Mouse (Mus musculus): ENCODE data around the gene Spred2. TPM values are rescaled to one million over a fixed set of nuclear protein-coding genes. Genes with fewer than 3 reads are reported as not detected.
A peak's percentile ranks its signal among the peaks of the same experiment; 100 is the strongest.

Spred2 gene
- polyA plus RNA-seq, 1 experiment from 2014 or later: 8.4 TPM

DNA sequence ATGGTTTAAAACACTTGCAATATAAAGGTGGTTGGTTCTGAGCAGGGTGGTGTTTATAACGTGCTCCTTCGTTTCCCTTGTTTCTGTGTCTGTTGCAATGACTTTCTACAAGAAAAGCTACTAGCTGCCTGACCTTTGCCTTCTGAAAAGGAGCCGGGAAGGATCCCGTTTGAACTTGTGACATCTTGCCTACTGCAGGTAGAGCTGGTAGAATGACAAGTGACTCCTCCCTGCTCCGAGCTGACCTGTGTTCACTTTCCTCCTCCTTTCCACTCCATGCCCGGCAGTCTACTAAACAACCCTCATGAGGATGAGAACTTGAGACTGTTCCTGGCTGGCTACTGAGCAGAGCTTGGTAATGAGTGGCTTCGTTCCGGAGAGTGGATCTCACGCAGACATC, 30.9 kb downstream of the Spred2 start:
- 57% methylated on average over 9 of the region's 9 CpGs for WGBS
- no peak overlapping the region for H3K4me2 ChIP-seq (ENCODE audit: low read length)
- ATAC-seq (replicated peaks; ENCODE audit: low FRiP score, low TSS enrichment, low read depth): no peak

DNA sequence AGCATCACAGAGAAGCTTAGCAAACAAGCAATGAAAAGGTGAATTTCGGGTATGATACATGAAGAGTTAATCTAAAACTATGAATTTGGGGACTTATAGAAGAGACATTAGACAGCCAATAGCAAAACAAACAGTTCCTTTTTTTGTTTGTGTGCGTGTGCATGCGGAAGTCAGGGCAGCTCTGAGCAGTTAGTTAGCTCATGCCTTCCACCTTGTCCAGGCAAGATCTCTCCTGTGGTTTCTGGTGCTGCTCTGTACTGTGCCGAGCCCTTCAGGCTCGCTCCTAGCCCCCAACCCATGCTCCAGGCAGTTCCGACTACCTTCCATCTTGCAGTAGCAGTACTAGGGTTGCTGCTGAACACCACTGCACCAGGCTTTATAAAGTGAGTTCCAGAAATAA, 31.5 kb downstream of the Spred2 start:
- WGBS: 84% methylated on average over 6 of the region's 6 CpGs
- peaks cover 3% of the 10 kb centered on the region; the same call in 1 of the 2 replicates for H3K36me3 ChIP-seq (ENCODE audit: control insufficient read depth, insufficient read depth, low read length)
- peaks cover 28% of the 10 kb centered on the region for H3K4me1 ChIP-seq (replicated peaks; ENCODE audit: control insufficient read depth, insufficient read depth, low read length)

More for the DNA sequence above, 30.9 kb downstream of the Spred2 start:
- Histone ChIP-seq H3K4me1 (replicated peaks; ENCODE audit: control insufficient read depth, insufficient read depth, low read length) (peaks cover 35% of the 10 kb centered on the region), H3K36me3 (ENCODE audit: control insufficient read depth, insufficient read depth, low read length) (peaks cover 3% of the 10 kb centered on the region; the same call in 1 of the 2 replicates), H3K9ac (ENCODE audit: low read length) (no peak overlapping the region), H3K9me3 (ENCODE audit: control insufficient read depth, low read length) (no peaks in the 10 kb centered on the region), H3K4me3 (ENCODE audit: low read depth, low read length) (no peak overlapping the region), H3K27ac (ENCODE audit: low read depth) (no peak overlapping the region), H3K27me3 (replicated peaks; ENCODE audit: control insufficient read depth, insufficient read depth, low read length) (no peaks in the 10 kb centered on the region)
- DNase-seq (ENCODE audit: low spot score): no peak

DNA sequence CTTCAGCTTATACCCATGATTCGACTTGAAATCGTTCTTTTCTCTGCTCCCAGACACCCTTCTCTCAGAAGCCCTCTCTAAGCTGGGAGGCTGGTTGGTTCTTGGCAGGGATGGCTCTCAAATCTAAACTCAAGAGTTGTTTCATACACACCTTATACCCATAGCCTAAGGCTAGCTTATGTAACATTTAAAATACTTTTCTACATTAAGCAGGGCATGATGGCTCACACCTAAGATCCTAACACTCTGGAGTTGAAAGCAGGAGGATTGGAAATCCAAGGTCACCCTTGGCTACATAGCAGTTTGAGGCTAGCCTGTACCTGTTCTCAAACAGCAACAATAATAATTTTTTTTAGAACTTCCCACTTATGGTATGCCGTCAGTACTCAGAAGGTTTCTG, 34.8 kb downstream of the Spred2 start:
- no peaks in the 10 kb centered on the region for H3K9me3 ChIP-seq (ENCODE audit: control insufficient read depth, low read length)
- WGBS: 81% methylated on average over 3 of the region's 3 CpGs
- DNase-seq (ENCODE audit: low spot score) (no peak), ATAC-seq (replicated peaks; ENCODE audit: low FRiP score, low TSS enrichment, low read depth) (no peak)
- H3K27ac ChIP-seq (ENCODE audit: low read depth): no peak overlapping the region
- H3K4me3 ChIP-seq (ENCODE audit: low read depth, low read length): no peak overlapping the region
- no peak overlapping the region for H3K9ac ChIP-seq (ENCODE audit: low read length)
- peaks cover 3% of the 10 kb centered on the region; the same call in 1 of the 2 replicates for H3K36me3 ChIP-seq (ENCODE audit: control insufficient read depth, insufficient read depth, low read length)
- H3K4me1 ChIP-seq (replicated peaks; ENCODE audit: control insufficient read depth, insufficient read depth, low read length): peaks cover 32% of the 10 kb centered on the region
- H3K27me3 ChIP-seq (replicated peaks; ENCODE audit: control insufficient read depth, insufficient read depth, low read length): no peaks in the 10 kb centered on the region
- H3K4me2 ChIP-seq (ENCODE audit: low read length): no peak overlapping the region

More for the DNA sequence above, 31.5 kb downstream of the Spred2 start:
- DNase-seq (ENCODE audit: low spot score) (no peak), ATAC-seq (replicated peaks; ENCODE audit: low FRiP score, low TSS enrichment, low read depth) (no peak)
- H3K27me3 ChIP-seq (replicated peaks; ENCODE audit: control insufficient read depth, insufficient read depth, low read length): no peaks in the 10 kb centered on the region
- no peak overlapping the region for H3K4me2 ChIP-seq (ENCODE audit: low read length)
- no peak overlapping the region for H3K4me3 ChIP-seq (ENCODE audit: low read depth, low read length)
- H3K9ac ChIP-seq (ENCODE audit: low read length): no peak overlapping the region
- no peak overlapping the region for H3K27ac ChIP-seq (ENCODE audit: low read depth)
- H3K9me3 ChIP-seq (ENCODE audit: control insufficient read depth, low read length): no peaks in the 10 kb centered on the region

DNA sequence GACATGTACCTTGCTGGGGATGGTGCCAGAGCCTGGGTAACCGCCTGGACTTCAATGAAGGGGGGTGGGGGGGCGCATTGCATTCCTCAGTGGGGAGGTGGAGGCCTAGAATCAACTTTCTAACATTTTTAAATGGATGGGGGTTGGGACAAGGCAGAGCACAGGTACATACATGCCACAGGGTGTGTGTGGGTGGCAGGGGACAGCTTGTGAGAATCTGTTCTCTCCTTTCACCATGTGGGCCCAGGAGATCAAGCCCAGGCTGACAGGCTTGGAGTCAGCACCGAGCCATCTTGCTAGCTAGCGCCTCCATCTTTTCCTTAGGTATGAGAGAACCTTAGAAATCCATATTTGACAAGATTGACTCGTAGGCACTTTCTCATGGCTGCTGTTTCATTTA, 35.7 kb downstream of the Spred2 start:
- ATAC-seq (replicated peaks; ENCODE audit: low FRiP score, low TSS enrichment, low read depth) (no peak), DNase-seq (ENCODE audit: low spot score) (no peak)
- Histone ChIP-seq H3K27ac (ENCODE audit: low read depth) (no peak overlapping the region), H3K9ac (ENCODE audit: low read length) (no peak overlapping the region), H3K4me2 (ENCODE audit: low read length) (no peak overlapping the region), H3K4me1 (replicated peaks; ENCODE audit: control insufficient read depth, insufficient read depth, low read length) (peaks cover 35% of the 10 kb centered on the region), H3K4me3 (ENCODE audit: low read depth, low read length) (no peak overlapping the region), H3K27me3 (replicated peaks; ENCODE audit: control insufficient read depth, insufficient read depth, low read length) (no peaks in the 10 kb centered on the region), H3K36me3 (ENCODE audit: control insufficient read depth, insufficient read depth, low read length) (peaks cover 3% of the 10 kb centered on the region; the same call in 1 of the 2 replicates), H3K9me3 (ENCODE audit: control insufficient read depth, low read length) (no peaks in the 10 kb centered on the region)
- 73% methylated on average over 5 of the region's 5 CpGs for WGBS

DNA sequence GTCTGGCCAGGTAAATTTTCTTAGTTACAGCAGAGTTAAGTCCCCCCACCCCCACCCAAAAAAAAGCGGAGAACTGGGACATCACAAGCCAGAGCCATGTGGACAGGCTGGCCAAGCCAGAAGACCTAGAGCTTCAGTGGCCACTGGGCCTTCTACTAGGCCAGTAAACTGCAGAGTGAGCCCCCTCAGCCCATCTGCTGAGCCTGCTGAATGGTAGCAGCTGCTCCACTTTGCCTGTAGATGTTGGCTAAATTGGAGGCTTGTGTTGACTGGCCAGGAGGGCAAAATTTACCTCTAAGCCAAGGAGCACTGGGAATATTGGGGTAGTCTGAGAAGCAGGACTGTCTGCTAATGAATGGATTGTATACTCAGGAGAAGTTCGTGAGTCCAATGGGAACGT, 36.4 kb downstream of the Spred2 start:
- WGBS: 75% methylated on average over 3 of the region's 3 CpGs
- Histone ChIP-seq H3K36me3 (ENCODE audit: control insufficient read depth, insufficient read depth, low read length) (peaks cover 2% of the 10 kb centered on the region; the same call in 1 of the 2 replicates), H3K27ac (ENCODE audit: low read depth) (no peak overlapping the region), H3K27me3 (replicated peaks; ENCODE audit: control insufficient read depth, insufficient read depth, low read length) (no peaks in the 10 kb centered on the region), H3K9ac (ENCODE audit: low read length) (no peak overlapping the region), H3K4me3 (ENCODE audit: low read depth, low read length) (no peak overlapping the region), H3K9me3 (ENCODE audit: control insufficient read depth, low read length) (no peaks in the 10 kb centered on the region), H3K4me1 (replicated peaks; ENCODE audit: control insufficient read depth, insufficient read depth, low read length) (peaks cover 39% of the 10 kb centered on the region), H3K4me2 (ENCODE audit: low read length) (no peak overlapping the region)
- DNase-seq (ENCODE audit: low spot score) (no peak), ATAC-seq (replicated peaks; ENCODE audit: low FRiP score, low TSS enrichment, low read depth) (no peak)

DNA sequence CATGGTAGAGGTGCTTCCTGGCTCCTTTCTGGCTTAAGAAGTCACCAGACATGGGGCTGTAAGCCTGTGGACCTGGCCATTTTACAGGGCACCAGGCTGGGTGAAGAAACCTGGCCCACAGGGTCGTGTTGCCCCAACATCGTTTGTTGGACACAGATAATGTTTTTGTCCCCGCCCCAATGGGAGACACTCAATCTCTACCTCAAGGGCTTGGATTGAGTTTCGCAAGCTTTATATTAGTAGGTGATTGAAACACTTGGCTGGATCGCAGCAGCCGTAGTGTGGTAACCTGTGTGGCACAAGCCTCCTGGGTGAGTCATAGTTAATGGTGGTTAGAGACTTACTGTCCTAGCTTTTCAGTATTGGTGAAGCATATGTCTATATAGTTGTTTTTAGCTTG, 36.9 kb downstream of the Spred2 start:
- no peak overlapping the region for H3K4me2 ChIP-seq (ENCODE audit: low read length)
- ATAC-seq (replicated peaks; ENCODE audit: low FRiP score, low TSS enrichment, low read depth): no peak
- H3K36me3 ChIP-seq (ENCODE audit: control insufficient read depth, insufficient read depth, low read length): no peaks in the 10 kb centered on the region
- H3K27ac ChIP-seq (ENCODE audit: low read depth): no peak overlapping the region
- H3K27me3 ChIP-seq (replicated peaks; ENCODE audit: control insufficient read depth, insufficient read depth, low read length): no peaks in the 10 kb centered on the region
- no peak for DNase-seq (ENCODE audit: low spot score)
- H3K4me1 ChIP-seq (replicated peaks; ENCODE audit: control insufficient read depth, insufficient read depth, low read length): peaks cover 42% of the 10 kb centered on the region
- H3K9ac ChIP-seq (ENCODE audit: low read length): no peak overlapping the region
- H3K4me3 ChIP-seq (ENCODE audit: low read depth, low read length): no peak overlapping the region
- 87% methylated on average over 6 of the region's 6 CpGs for WGBS
- no peaks in the 10 kb centered on the region for H3K9me3 ChIP-seq (ENCODE audit: control insufficient read depth, low read length)

DNA sequence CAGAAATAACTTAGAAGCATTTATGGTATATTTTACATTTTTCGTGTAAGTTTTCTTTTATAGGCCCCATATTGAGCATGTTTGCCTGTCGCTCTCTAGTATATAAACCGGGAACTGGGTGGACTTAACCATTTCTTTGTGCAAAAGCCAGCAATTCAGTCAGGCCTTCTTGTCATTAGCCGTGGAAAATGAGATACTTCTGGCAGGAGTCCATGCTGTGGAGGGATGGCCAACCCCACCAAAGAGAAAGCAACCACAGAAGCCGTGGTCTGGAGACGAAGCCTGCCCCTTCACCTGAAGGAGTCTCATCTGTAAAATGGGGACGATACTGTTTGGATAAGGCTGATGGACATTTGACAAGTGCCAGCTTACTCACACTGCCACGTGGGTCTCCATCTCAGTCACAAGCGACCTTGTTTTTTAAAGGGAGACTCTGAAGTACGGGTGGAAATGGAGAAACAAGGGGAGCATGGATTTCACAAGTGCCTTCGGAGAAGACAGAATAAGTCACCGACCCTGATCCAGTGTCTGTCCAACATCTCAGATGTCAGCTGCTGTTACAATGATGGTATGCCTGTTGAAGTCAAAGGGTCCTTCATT, 37.7 kb downstream of the Spred2 start:
- Histone ChIP-seq H3K9ac (ENCODE audit: low read length) (no peak overlapping the region), H3K27ac (ENCODE audit: low read depth) (no peak overlapping the region), H3K27me3 (replicated peaks; ENCODE audit: control insufficient read depth, insufficient read depth, low read length) (no peaks in the 10 kb centered on the region), H3K4me3 (ENCODE audit: low read depth, low read length) (no peak overlapping the region), H3K36me3 (ENCODE audit: control insufficient read depth, insufficient read depth, low read length) (no peaks in the 10 kb centered on the region), H3K4me2 (ENCODE audit: low read length) (no peak overlapping the region), H3K4me1 (replicated peaks; ENCODE audit: control insufficient read depth, insufficient read depth, low read length) (peaks cover 49% of the 10 kb centered on the region), H3K9me3 (ENCODE audit: control insufficient read depth, low read length) (no peaks in the 10 kb centered on the region)
- 67% methylated on average over 12 of the region's 12 CpGs for WGBS
- no peak for ATAC-seq (replicated peaks; ENCODE audit: low FRiP score, low TSS enrichment, low read depth)
- no peak for DNase-seq (ENCODE audit: low spot score)

DNA sequence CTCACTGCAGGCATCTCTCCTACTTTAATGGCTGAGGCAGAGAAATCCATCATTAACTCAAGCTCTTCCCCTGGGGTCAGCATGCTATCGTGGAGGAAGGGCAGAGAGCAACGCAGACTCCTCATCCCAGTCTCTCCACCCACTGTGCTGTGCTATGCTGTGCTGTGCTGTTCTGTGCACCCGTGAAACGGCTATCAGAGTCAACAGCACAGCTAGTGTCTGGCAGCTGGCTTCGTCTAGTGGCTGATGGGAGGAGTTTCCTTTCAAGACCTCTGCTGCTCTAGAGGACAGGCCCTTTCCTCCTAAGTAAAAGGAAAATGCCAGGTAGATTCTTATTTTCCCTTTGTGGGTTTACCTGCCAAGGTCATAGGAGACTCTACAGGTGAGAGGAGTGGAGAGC, 38.6 kb downstream of the Spred2 start:
- H3K4me1 ChIP-seq (replicated peaks; ENCODE audit: control insufficient read depth, insufficient read depth, low read length): peaks cover 50% of the 10 kb centered on the region
- no peak for ATAC-seq (replicated peaks; ENCODE audit: low FRiP score, low TSS enrichment, low read depth)
- DNase-seq (ENCODE audit: low spot score): no peak

DNA sequence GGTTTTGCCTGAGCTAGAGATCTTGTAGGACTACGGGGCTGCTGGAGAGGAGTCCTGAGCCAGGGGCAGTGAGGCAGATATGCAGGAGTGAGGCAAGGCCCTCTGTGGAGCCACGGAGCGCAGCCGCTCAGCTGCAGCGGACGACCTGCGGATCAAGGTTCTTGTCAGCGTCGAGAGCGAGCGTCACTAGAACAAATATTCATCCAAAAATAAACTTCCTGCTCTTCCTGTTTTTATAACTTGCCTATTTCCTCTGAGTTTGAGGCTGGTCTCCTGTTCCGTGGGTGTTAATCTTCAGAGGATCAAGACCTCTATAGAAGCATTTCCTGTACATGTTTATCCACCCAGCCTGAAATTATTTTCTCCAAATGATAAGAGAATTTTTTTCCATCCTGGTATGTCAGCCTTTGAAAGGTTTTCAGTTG, 39.6 kb downstream of the Spred2 start:
- H3K27ac ChIP-seq (ENCODE audit: low read depth): peak overlapping the region; percentile 64; the same call in 1 of the 2 replicates
- WGBS: 12% methylated on average over 12 of the region's 12 CpGs
- H3K9ac ChIP-seq (ENCODE audit: low read length): no peak overlapping the region
- peaks cover 50% of the 10 kb centered on the region for H3K4me1 ChIP-seq (replicated peaks; ENCODE audit: control insufficient read depth, insufficient read depth, low read length)
- ATAC-seq (replicated peaks; ENCODE audit: low FRiP score, low TSS enrichment, low read depth): 0 out of 2 replicates have a peak, but pooled peaks have one; percentile 25
- H3K4me3 ChIP-seq (ENCODE audit: low read depth, low read length): no peak overlapping the region
- H3K36me3 ChIP-seq (ENCODE audit: control insufficient read depth, insufficient read depth, low read length): no peaks in the 10 kb centered on the region
- DNase-seq (ENCODE audit: low spot score): no peak
- no peak overlapping the region for H3K4me2 ChIP-seq (ENCODE audit: low read length)
- no peaks in the 10 kb centered on the region for H3K27me3 ChIP-seq (replicated peaks; ENCODE audit: control insufficient read depth, insufficient read depth, low read length)
- H3K9me3 ChIP-seq (ENCODE audit: control insufficient read depth, low read length): no peaks in the 10 kb centered on the region

More for the DNA sequence above, 38.6 kb downstream of the Spred2 start:
- H3K4me3 ChIP-seq (ENCODE audit: low read depth, low read length): no peak overlapping the region
- H3K9ac ChIP-seq (ENCODE audit: low read length): no peak overlapping the region
- WGBS: 13% methylated on average over 5 of the region's 5 CpGs
- peak overlapping the region; percentile 64; the same call in 1 of the 2 replicates for H3K27ac ChIP-seq (ENCODE audit: low read depth)
- no peak overlapping the region for H3K4me2 ChIP-seq (ENCODE audit: low read length)
- H3K36me3 ChIP-seq (ENCODE audit: control insufficient read depth, insufficient read depth, low read length): no peaks in the 10 kb centered on the region
- no peaks in the 10 kb centered on the region for H3K27me3 ChIP-seq (replicated peaks; ENCODE audit: control insufficient read depth, insufficient read depth, low read length)
- no peaks in the 10 kb centered on the region for H3K9me3 ChIP-seq (ENCODE audit: control insufficient read depth, low read length)
